Mouse (Mus musculus): Measurements from ENCODE around the gene Cemip2. TPM values are rescaled to one million over a fixed set of nuclear protein-coding genes. Genes with fewer than 3 reads are reported as not detected.

Cemip2 gene
- polyA plus RNA-seq, 1 experiment from 2014 or later, result 52.2 TPM

- 66% methylated on average over 13 of the region's 13 CpGs for WGBS
- no peak overlapping the region for H3K9ac ChIP-seq (replicated peaks; ENCODE audit: low read length)
- H3K4me2 ChIP-seq (ENCODE audit: low read depth, low read length), result no peak overlapping the region
- 0 out of 2 replicates have a peak overlapping the region, but pooled peaks have one; percentile 8 for H3K27ac ChIP-seq (replicated peaks; ENCODE audit: low read depth, low read length)
- DNase-seq (ENCODE audit: low spot score) (no peak), ATAC-seq (replicated peaks; ENCODE audit: insufficient number of reproducible peaks, low FRiP score, low TSS enrichment, low read depth) (no peak; the same call in 1 of the 2 replicates)
- peaks cover 19% of the 10 kb centered on the region for H3K36me3 ChIP-seq (replicated peaks; ENCODE audit: control insufficient read depth, insufficient read depth, low read depth, low read length)
- H3K4me1 ChIP-seq (ENCODE audit: control insufficient read depth, insufficient read depth, low read length), result no peaks in the 10 kb centered on the region
- no peaks in the 10 kb centered on the region for H3K9me3 ChIP-seq (replicated peaks; ENCODE audit: control insufficient read depth, low read length)
- H3K27me3 ChIP-seq (ENCODE audit: control insufficient read depth, insufficient read depth, low read length), result no peaks in the 10 kb centered on the region
- no peak overlapping the region for H3K4me3 ChIP-seq (ENCODE audit: low read depth, low read length)
These were observed 21.6 kb downstream of the Cemip2 start for GRCm38 (mm10) chr19:21799410-21800373.

GRCm38 (mm10) chr19:21804488-21804887 lies 26.3 kb downstream of the Cemip2 start:
- Histone ChIP-seq H3K36me3 (replicated peaks; ENCODE audit: control insufficient read depth, insufficient read depth, low read depth, low read length) (peaks cover 29% of the 10 kb centered on the region), H3K4me3 (ENCODE audit: low read depth, low read length) (no peak overlapping the region), H3K27me3 (ENCODE audit: control insufficient read depth, insufficient read depth, low read length) (no peaks in the 10 kb centered on the region), H3K27ac (replicated peaks; ENCODE audit: low read depth, low read length) (no peak overlapping the region), H3K9ac (replicated peaks; ENCODE audit: low read length) (no peak overlapping the region), H3K9me3 (replicated peaks; ENCODE audit: control insufficient read depth, low read length) (no peaks in the 10 kb centered on the region), H3K4me2 (ENCODE audit: low read depth, low read length) (no peak overlapping the region), H3K4me1 (ENCODE audit: control insufficient read depth, insufficient read depth, low read length) (no peaks in the 10 kb centered on the region)
- 92% methylated on average over 8 of the region's 8 CpGs for WGBS
- no peak for DNase-seq (ENCODE audit: low spot score)
- ATAC-seq (replicated peaks; ENCODE audit: insufficient number of reproducible peaks, low FRiP score, low TSS enrichment, low read depth), result no peak

DNA sequence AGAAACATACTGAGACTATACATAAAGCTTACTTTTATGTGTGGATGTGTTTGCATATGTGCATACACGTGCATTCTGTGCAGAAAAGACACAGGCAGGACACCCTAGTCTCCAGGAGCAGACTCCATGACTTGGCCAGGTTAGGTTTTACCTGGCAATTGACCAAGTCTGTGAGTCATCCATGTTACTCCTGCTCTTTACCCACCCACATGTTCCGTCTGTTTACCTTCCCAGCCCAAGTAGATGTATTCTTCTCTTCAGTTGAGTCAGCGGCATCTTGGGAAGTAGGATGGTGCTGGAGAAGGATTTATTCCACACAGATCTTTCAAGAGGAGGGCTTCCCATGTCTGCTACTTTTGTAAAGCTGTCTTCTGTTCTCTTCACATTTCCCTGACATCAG lies 27.2 kb downstream of the Cemip2 start:
- Histone ChIP-seq H3K9ac (replicated peaks; ENCODE audit: low read length) (no peak overlapping the region), H3K27ac (replicated peaks; ENCODE audit: low read depth, low read length) (no peak overlapping the region), H3K4me3 (ENCODE audit: low read depth, low read length) (no peak overlapping the region), H3K36me3 (replicated peaks; ENCODE audit: control insufficient read depth, insufficient read depth, low read depth, low read length) (peaks cover 29% of the 10 kb centered on the region), H3K9me3 (replicated peaks; ENCODE audit: control insufficient read depth, low read length) (no peaks in the 10 kb centered on the region), H3K4me2 (ENCODE audit: low read depth, low read length) (no peak overlapping the region), H3K4me1 (ENCODE audit: control insufficient read depth, insufficient read depth, low read length) (no peaks in the 10 kb centered on the region), H3K27me3 (ENCODE audit: control insufficient read depth, insufficient read depth, low read length) (no peaks in the 10 kb centered on the region)
- WGBS, result 92% methylated on average over 3 of the region's 3 CpGs
- no peak for DNase-seq (ENCODE audit: low spot score)
- ATAC-seq (replicated peaks; ENCODE audit: insufficient number of reproducible peaks, low FRiP score, low TSS enrichment, low read depth), result no peak

DNA sequence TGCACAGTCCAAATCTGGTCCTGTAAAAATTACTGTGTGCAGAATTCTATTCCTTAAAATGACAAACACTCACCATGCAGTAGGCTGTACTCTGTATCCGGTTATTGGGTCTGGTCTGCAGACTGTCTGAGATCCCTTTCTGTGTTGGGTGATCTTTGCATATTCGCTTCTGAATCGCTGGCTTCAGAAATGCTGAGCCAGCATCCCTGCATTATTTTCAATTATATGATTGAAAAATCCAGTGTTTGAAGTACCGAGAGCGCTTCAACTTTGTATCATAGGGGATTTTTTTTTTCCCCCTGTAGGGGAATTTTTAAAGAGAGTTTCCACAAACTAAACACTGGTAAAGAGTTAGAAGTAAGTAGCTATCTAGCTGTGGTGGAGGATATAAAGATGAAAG lies 32.0 kb downstream of the Cemip2 start:
- no peaks in the 10 kb centered on the region for H3K4me1 ChIP-seq (ENCODE audit: control insufficient read depth, insufficient read depth, low read length)
- H3K4me3 ChIP-seq (ENCODE audit: low read depth, low read length), result no peak overlapping the region
- H3K36me3 ChIP-seq (replicated peaks; ENCODE audit: control insufficient read depth, insufficient read depth, low read depth, low read length), result peaks cover 15% of the 10 kb centered on the region
- H3K27me3 ChIP-seq (ENCODE audit: control insufficient read depth, insufficient read depth, low read length), result no peaks in the 10 kb centered on the region
- no peak for ATAC-seq (replicated peaks; ENCODE audit: insufficient number of reproducible peaks, low FRiP score, low TSS enrichment, low read depth)
- H3K4me2 ChIP-seq (ENCODE audit: low read depth, low read length), result no peak overlapping the region
- no peak overlapping the region for H3K9ac ChIP-seq (replicated peaks; ENCODE audit: low read length)
- DNase-seq (ENCODE audit: low spot score), result no peak
- H3K27ac ChIP-seq (replicated peaks; ENCODE audit: low read depth, low read length), result no peak overlapping the region
- H3K9me3 ChIP-seq (replicated peaks; ENCODE audit: control insufficient read depth, low read length), result no peaks in the 10 kb centered on the region
- 97% methylated on average over 5 of the region's 5 CpGs for WGBS

- Histone ChIP-seq H3K9me3 (replicated peaks; ENCODE audit: control insufficient read depth, low read length) (no peaks in the 10 kb centered on the region), H3K4me3 (ENCODE audit: low read depth, low read length) (no peak overlapping the region), H3K9ac (replicated peaks; ENCODE audit: low read length) (no peak overlapping the region), H3K27ac (replicated peaks; ENCODE audit: low read depth, low read length) (no peak overlapping the region), H3K36me3 (replicated peaks; ENCODE audit: control insufficient read depth, insufficient read depth, low read depth, low read length) (peaks cover 14% of the 10 kb centered on the region), H3K4me2 (ENCODE audit: low read depth, low read length) (no peak overlapping the region), H3K27me3 (ENCODE audit: control insufficient read depth, insufficient read depth, low read length) (no peaks in the 10 kb centered on the region), H3K4me1 (ENCODE audit: control insufficient read depth, insufficient read depth, low read length) (no peaks in the 10 kb centered on the region)
- WGBS, result 86% methylated on average over 13 of the region's 13 CpGs
- DNase-seq (ENCODE audit: low spot score), result no peak
- ATAC-seq (replicated peaks; ENCODE audit: insufficient number of reproducible peaks, low FRiP score, low TSS enrichment, low read depth), result no peak
These were observed 35.4 kb downstream of the Cemip2 start for GRCm38 (mm10) chr19:21813560-21813959.

- H3K4me1 ChIP-seq (ENCODE audit: control insufficient read depth, insufficient read depth, low read length), result no peaks in the 10 kb centered on the region
- 90% methylated on average over 8 of the region's 8 CpGs for WGBS
- no peaks in the 10 kb centered on the region for H3K9me3 ChIP-seq (replicated peaks; ENCODE audit: control insufficient read depth, low read length)
- H3K4me3 ChIP-seq (ENCODE audit: low read depth, low read length), result no peak overlapping the region
- no peak overlapping the region for H3K27ac ChIP-seq (replicated peaks; ENCODE audit: low read depth, low read length)
- no peak overlapping the region for H3K9ac ChIP-seq (replicated peaks; ENCODE audit: low read length)
- no peaks in the 10 kb centered on the region for H3K27me3 ChIP-seq (ENCODE audit: control insufficient read depth, insufficient read depth, low read length)
- H3K36me3 ChIP-seq (replicated peaks; ENCODE audit: control insufficient read depth, insufficient read depth, low read depth, low read length), result peaks cover 11% of the 10 kb centered on the region
- H3K4me2 ChIP-seq (ENCODE audit: low read depth, low read length), result no peak overlapping the region
- ATAC-seq (replicated peaks; ENCODE audit: insufficient number of reproducible peaks, low FRiP score, low TSS enrichment, low read depth) (no peak), DNase-seq (ENCODE audit: low spot score) (no peak)
These were observed 36.4 kb downstream of the Cemip2 start for GRCm38 (mm10) chr19:21814433-21815020.

DNA sequence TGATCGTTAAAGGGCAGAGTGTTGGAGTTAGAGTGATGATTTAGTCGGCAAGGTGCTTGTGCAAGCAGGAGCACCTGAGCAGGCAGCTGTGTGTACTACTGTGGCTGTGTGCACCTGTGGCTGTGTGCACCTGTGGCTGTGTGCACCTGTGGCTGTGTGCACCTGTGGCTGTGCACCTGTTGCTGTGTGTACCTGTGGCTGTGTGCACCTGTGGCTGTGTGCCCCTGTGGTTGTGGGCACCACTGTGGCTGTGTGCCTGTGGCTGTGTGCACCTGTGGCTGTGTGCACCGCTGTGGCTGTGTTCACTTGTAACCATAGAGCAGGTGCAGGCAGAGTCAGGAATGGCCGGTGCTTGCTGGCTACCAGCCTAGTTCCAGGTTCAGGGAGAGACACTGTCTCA lies 38.1 kb downstream of the Cemip2 start:
- no peak overlapping the region for H3K27ac ChIP-seq (replicated peaks; ENCODE audit: low read depth, low read length)
- no peaks in the 10 kb centered on the region for H3K4me1 ChIP-seq (ENCODE audit: control insufficient read depth, insufficient read depth, low read length)
- H3K27me3 ChIP-seq (ENCODE audit: control insufficient read depth, insufficient read depth, low read length), result no peaks in the 10 kb centered on the region
- ATAC-seq (replicated peaks; ENCODE audit: insufficient number of reproducible peaks, low FRiP score, low TSS enrichment, low read depth) (no peak), DNase-seq (ENCODE audit: low spot score) (no peak)
- H3K36me3 ChIP-seq (replicated peaks; ENCODE audit: control insufficient read depth, insufficient read depth, low read depth, low read length), result peaks cover 11% of the 10 kb centered on the region
- no peak overlapping the region for H3K9ac ChIP-seq (replicated peaks; ENCODE audit: low read length)
- H3K9me3 ChIP-seq (replicated peaks; ENCODE audit: control insufficient read depth, low read length), result no peaks in the 10 kb centered on the region
- no peak overlapping the region for H3K4me3 ChIP-seq (ENCODE audit: low read depth, low read length)
- no peak overlapping the region for H3K4me2 ChIP-seq (ENCODE audit: low read depth, low read length)
- 93% methylated on average over 4 of the region's 4 CpGs for WGBS

All from embryonic facial prominence, embryonic 11.5 days (tissue).